Mouse (Mus musculus) megakaryocyte, embryonic 14.5 days (primary cell): Measurements from ENCODE around the gene Cpne2.

Source experiments
- FLI1 ChIP-seq: IDR thresholded peaks from 2 replicates; pipeline ENCODE4 v1.6.1; 2012; ENCODE audit warnings: low read length, inconsistent platforms, mixed read lengths
- GATA1 ChIP-seq: IDR thresholded peaks from 3 replicates; pipeline ENCODE4 v1.6.1; 2012; ENCODE audit warnings: mixed read lengths, low read length, inconsistent platforms, borderline replicate concordance

DNA sequence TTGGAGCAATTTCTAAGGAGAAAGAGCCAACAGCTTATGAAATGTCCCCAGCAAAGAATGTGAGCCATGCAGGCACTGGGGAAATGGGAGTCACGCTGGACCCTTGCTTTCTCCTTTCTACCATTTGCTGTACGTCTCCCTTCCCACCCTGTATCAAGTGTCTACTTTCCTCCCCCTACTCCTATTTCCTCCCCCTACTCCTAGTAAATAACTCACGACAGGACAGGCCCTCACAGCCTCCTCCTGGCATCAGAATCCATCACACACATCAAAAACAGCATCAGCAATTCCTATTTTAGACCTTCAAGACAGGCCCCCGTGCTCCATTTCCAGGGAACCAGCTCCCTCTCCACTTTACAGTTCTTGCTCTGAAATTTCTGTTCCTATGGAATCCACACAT lies 58.9 kb downstream of the Cpne2 start:
- TF ChIP-seq GATA1 = no peak
- no peak for TF ChIP-seq FLI1
